Mouse (Mus musculus) limb, embryonic 14.5 days (tissue): ENCODE results near the gene Mybpc1. TPM values are rescaled to one million over a fixed set of nuclear protein-coding genes. Genes with fewer than 3 reads are reported as not detected.

Source experiments
- ATAC-seq: fragments of 200-750 bp; cut with Nextera tagmentation; 2 replicates; pipeline ENCODE4 v1.8.0; 2017; ENCODE audit warnings: low read depth, moderate number of reproducible peaks, moderate TSS enrichment; ENCODE audit not compliant: low FRiP score
- DNase-seq: peaks from one replicate; pipeline ENCODE4 v3.0.0-alpha.2; 2015; ENCODE audit warnings: low spot score
- H3K27ac ChIP-seq: fragments of 300-500 bp; sonication (generic); replicated peaks from 2 replicates; pipeline ENCODE4 v1.5.1; 2014; ENCODE audit warnings: low read depth, mild to moderate bottlenecking, low read length, moderate library complexity, mixed read lengths
- H3K27me3 ChIP-seq: fragments of 300-500 bp; sonication (generic); 2 replicates; pipeline ENCODE4 v1.6.1; 2014; ENCODE audit warnings: low read length, mixed read lengths; ENCODE audit not compliant: control insufficient read depth, insufficient read depth
- H3K36me3 ChIP-seq: fragments of 300-500 bp; sonication (generic); 2 replicates; pipeline ENCODE4 v1.6.1; 2014; ENCODE audit warnings: mild to moderate bottlenecking, low read length, moderate library complexity, mixed read lengths; ENCODE audit not compliant: control insufficient read depth, insufficient read depth
- H3K4me1 ChIP-seq: fragments of 300-500 bp; sonication (generic); 2 replicates; pipeline ENCODE4 v1.6.1; 2014; ENCODE audit warnings: antibody characterized with exemption, low read length, mixed read lengths; ENCODE audit not compliant: control insufficient read depth, insufficient read depth
- H3K4me2 ChIP-seq: fragments of 300-500 bp; sonication (generic); replicated peaks from 2 replicates; pipeline ENCODE4 v1.6.1; 2014; ENCODE audit warnings: low read depth, mild to moderate bottlenecking, low read length, moderate library complexity; ENCODE audit not compliant: severe bottlenecking
- H3K4me3 ChIP-seq: fragments of 300-500 bp; sonication (generic); replicated peaks from 2 replicates; pipeline ENCODE4 v1.5.1; 2014; ENCODE audit warnings: low read length
- H3K9ac ChIP-seq: fragments of 300-500 bp; sonication (generic); 2 replicates; pipeline ENCODE4 v1.6.1; 2014; ENCODE audit warnings: mild to moderate bottlenecking, low read depth, low read length, moderate library complexity; ENCODE audit not compliant: severe bottlenecking
- H3K9me3 ChIP-seq: fragments of 300-500 bp; sonication (generic); 2 replicates; pipeline ENCODE4 v1.6.1; 2016; ENCODE audit warnings: low read length; ENCODE audit not compliant: control insufficient read depth
- POLR2A ChIP-seq: fragments of 200-500 bp; IDR thresholded peaks from 2 replicates; pipeline ENCODE4 v1.8.0; 2012; ENCODE audit warnings: inconsistent platforms, mild to moderate bottlenecking, moderate library complexity, borderline replicate concordance; ENCODE audit not compliant: insufficient read depth, insufficient read length; ENCODE audit errors: extremely low read depth
- WGBS: fragments of 180-500 bp; shearing (Covaris S2); extraction: QIAGEN DNeasy Blood & Tissue Kit; methylation state at CpG from one replicate; pipeline ENCODE4 v1.1.7; 2014; 5-methylcytosine and 5-hydroxymethylcytosine counted together
- polyA plus RNA-seq, 2 experiments: library from polyadenylated mRNA; depleted of rRNA in 1 of 2; stranded (reverse) in 1 of 2; unstranded in 1 of 2; fragments of >200 nt; fragmentation: Nextera tagmentation in 1 of 2; extraction: Ambion mirVana in 1 of 2; gene quantifications; 2 replicates each; pipeline versions ENCODE4 v1.2.1 to v1.2.3; 2012 to 2014

Mybpc1 gene
- polyA plus RNA-seq, 2 experiments: 59.2 to 73.6 TPM

- 59% methylated on average over 4 of the region's 4 CpGs for WGBS
- Histone ChIP-seq H3K4me1 (peaks cover 16% of the 10 kb centered on the region), H3K27ac (no peak overlapping the region), H3K36me3 (no peaks in the 10 kb centered on the region), H3K4me2 (peak overlapping the region; percentile 93), H3K9me3 (no peaks in the 10 kb centered on the region), H3K9ac (peak overlapping the region; percentile 83), H3K27me3 (no peaks in the 10 kb centered on the region), H3K4me3 (peak overlapping the region; percentile 76)
- DNase-seq (no peak), ATAC-seq (no peak)
- no peak for TF ChIP-seq POLR2A
Observed at GRCm38 (mm10) chr10:88502919-88503318, 102.0 kb downstream of the Mybpc1 start.

- Histone ChIP-seq H3K4me3 (no peak overlapping the region), H3K9me3 (no peaks in the 10 kb centered on the region), H3K4me1 (peaks cover 18% of the 10 kb centered on the region), H3K4me2 (peak overlapping the region; percentile 17; the same call in 1 of the 2 replicates), H3K27me3 (no peaks in the 10 kb centered on the region), H3K36me3 (no peaks in the 10 kb centered on the region), H3K9ac (no peak overlapping the region), H3K27ac (no peak overlapping the region)
- ATAC-seq (no peak), DNase-seq (no peak)
- 59% methylated on average over 13 of the region's 13 CpGs for WGBS
- TF ChIP-seq POLR2A: no peak
Observed at GRCm38 (mm10) chr10:88501886-88502765, 102.8 kb downstream of the Mybpc1 start.

GRCm38 (mm10) chr10:88501370-88501769 is 103.6 kb downstream of the Mybpc1 start:
- WGBS: 68% methylated on average over 10 of the region's 10 CpGs

GRCm38 (mm10) chr10:88499993-88500392 is 105.0 kb downstream of the Mybpc1 start:
- peaks cover 30% of the 10 kb centered on the region for H3K4me1 ChIP-seq
- H3K27ac ChIP-seq: no peak overlapping the region
- H3K4me3 ChIP-seq: no peak overlapping the region
- DNase-seq (no peak), ATAC-seq (no peak)
- H3K9me3 ChIP-seq: no peaks in the 10 kb centered on the region
- no peak overlapping the region for H3K4me2 ChIP-seq
- no peak for TF ChIP-seq POLR2A
- no peak overlapping the region for H3K9ac ChIP-seq
- WGBS: 65% methylated on average over 5 of the region's 5 CpGs
- no peaks in the 10 kb centered on the region for H3K36me3 ChIP-seq
- H3K27me3 ChIP-seq: no peaks in the 10 kb centered on the region

More at GRCm38 (mm10) chr10:88501370-88501769, 103.6 kb downstream of the Mybpc1 start:
- Histone ChIP-seq H3K27me3 (no peaks in the 10 kb centered on the region), H3K9me3 (no peaks in the 10 kb centered on the region), H3K9ac (no peak overlapping the region), H3K4me1 (peaks cover 24% of the 10 kb centered on the region), H3K4me3 (no peak overlapping the region), H3K36me3 (no peaks in the 10 kb centered on the region), H3K27ac (no peak overlapping the region), H3K4me2 (no peak overlapping the region)
- no peak for ATAC-seq
- TF ChIP-seq POLR2A: no peak
- DNase-seq: no peak

- ATAC-seq: peak; percentile 56
- H3K9me3 ChIP-seq: no peaks in the 10 kb centered on the region
- no peak overlapping the region for H3K9ac ChIP-seq
- no peaks in the 10 kb centered on the region for H3K36me3 ChIP-seq
- no peak overlapping the region for H3K4me3 ChIP-seq
- DNase-seq: peak; percentile 32
- H3K27me3 ChIP-seq: no peaks in the 10 kb centered on the region
- 22% methylated on average over 11 of the region's 11 CpGs for WGBS
- no peak overlapping the region for H3K27ac ChIP-seq
- H3K4me1 ChIP-seq: peaks cover 17% of the 10 kb centered on the region
- no peak for TF ChIP-seq POLR2A
- 0 out of 2 replicates have a peak overlapping the region, but pooled peaks have one; percentile 5 for H3K4me2 ChIP-seq
Observed at GRCm38 (mm10) chr10:88496864-88497564, 107.9 kb downstream of the Mybpc1 start.
